Mouse (Mus musculus) brain, adult 10 weeks (tissue): ENCODE results near the gene Zfp553. TPM values are rescaled to one million over a fixed set of nuclear protein-coding genes. Genes with fewer than 3 reads are reported as not detected.

ENCODE experiments used
- polyA plus RNA-seq: library from polyadenylated mRNA; stranded (reverse); fragments of 350-450 nt; fragmentation: Illumina TruSeq; extraction: RNeasy Lipid Tissue Mini Kit (QIAGEN cat#74804); gene quantifications from one replicate; pipeline ENCODE4 v1.2.3, GENCODE M21; 2015; ENCODE audit warnings: low read depth, low replicate concordance

The Zfp553 gene
- 14.3 TPM for polyA plus RNA-seq

GRCm38 (mm10) chr7:127232622-127233367 is at the start of gene Zfp553, which contains the start of gene Sept1:
TSS of gene Zfp553 (plus strand) at chr7:127233061.
TSS of gene Sept1 (minus strand) at chr7:127233130.

DNA sequence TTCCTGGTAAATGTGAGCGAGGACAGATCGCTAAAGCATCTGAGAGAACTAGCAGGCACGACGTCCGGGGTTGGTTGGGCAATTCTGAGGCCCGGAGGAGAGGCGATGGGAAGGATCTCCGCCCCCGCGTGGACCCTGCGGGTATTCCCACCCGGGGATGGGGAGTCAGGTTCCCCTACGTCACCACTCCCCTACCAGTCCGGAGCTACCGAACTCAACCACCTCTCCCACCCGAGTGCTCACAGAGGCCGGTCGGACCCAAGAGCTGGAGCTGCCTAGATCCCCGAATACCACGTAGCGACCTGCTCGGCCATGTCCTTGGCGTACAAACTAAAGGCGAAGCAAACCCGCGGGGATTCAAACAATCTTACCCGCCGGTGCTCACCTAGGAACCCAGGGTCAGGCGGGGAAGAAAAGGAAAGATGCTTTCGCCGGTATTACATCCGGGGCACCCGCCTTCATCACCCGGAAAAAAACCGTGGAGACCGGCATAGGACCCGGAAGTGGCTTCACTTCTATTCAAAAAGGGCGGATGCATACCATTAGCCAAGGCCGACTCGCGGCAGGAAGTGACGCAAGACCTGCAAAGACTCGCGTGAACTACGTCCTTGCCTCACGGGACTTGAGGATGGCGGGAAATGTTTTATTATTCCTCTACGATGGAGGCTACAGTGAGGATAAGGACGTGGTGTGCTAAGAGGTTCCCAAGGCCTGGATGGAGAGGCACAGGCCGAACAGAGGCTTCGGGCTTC is 37.1 kb upstream of the Zfp553 start, which contains the start of gene Cd2bp2:
TSS of gene Cd2bp2 (minus strand) at position 507 of the 752 bp plus-strand sequence.

GRCm38 (mm10) chr7:127208295-127208552 is 24.6 kb upstream of the Zfp553 start, which contains the start of gene Tbc1d10b:
TSS of gene Tbc1d10b (minus strand) at chr7:127208468.

GRCm38 (mm10) chr7:127208553-127209438 is 24.1 kb upstream of the Zfp553 start, which contains the start of gene Mylpf:
TSS of gene Mylpf (plus strand) at chr7:127208890.

GRCm38 (mm10) chr7:127243870-127244657 is 11.2 kb downstream of the Zfp553 start, which contains the start of gene Zfp771:
TSS of gene Zfp771 (plus strand) at chr7:127244274.

GRCm38 (mm10) chr7:127260309-127261111 is 27.6 kb downstream of the Zfp553 start, which contains the start of gene Dctpp1:
TSS of gene Dctpp1 (minus strand) at chr7:127260709.

DNA sequence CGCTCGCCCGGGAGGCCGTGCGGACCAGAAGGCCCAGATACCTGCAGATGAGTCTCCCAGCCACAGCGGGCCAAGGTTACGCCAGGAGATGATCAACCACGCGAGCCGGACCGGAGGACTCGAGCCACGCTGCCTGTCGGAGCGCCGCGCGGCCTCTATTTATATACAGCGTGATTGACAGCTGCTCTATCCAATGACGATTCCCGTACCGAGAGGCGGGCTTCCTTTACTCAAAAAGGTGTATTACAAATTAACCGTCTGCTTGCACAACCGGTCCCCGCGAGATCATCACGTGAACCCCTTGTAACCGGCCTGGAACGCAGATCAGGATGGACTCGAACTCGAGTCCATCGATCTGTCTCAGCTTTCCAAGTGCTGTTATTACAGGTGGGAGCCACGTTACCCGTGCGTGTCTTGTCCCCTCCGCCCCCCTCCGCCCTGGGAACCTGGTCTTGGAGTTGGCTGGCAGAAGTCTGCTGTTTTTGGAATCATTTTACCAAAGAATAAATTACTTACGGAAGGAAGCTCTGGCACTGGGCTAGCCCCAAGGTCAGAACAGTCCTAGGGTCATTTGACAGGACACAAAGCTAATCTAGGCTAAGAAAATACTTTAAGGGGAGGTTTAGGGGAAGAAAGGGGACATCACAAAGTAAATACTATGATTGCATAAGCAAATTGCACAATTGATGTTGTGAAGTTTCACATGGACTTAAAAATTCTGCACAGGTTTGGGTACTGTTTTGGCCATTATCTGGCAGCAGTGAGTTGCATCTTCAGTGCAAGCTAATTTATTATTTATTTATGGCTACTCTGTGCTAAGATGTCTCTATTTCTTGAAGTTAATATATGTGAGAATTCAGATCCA is 41.3 kb downstream of the Zfp553 start, which contains the start of gene Sephs2:
TSS of gene Sephs2 (minus strand) at position 131 of the 865 bp plus-strand sequence.

Other genes starting within 250 kb of the Zfp553 start
- gene Mvp, start 218.4 kb upstream of the Zfp553 start, polyA plus RNA-seq, result 4.3 TPM
- not detected for gene Pagr1b, start 216.6 kb upstream of the Zfp553 start, polyA plus RNA-seq
- gene Pagr1a, start 215.7 kb upstream of the Zfp553 start, polyA plus RNA-seq, result 21.8 TPM
- gene Gm42742, start 212.0 kb upstream of the Zfp553 start, polyA plus RNA-seq, result 57.4 TPM
- gene Prrt2, start 211.8 kb upstream of the Zfp553 start, polyA plus RNA-seq, result 205 TPM
- 137 TPM for gene Maz, start 206.0 kb upstream of the Zfp553 start, polyA plus RNA-seq
- 8.7 TPM for gene Kif22, start 190.6 kb upstream of the Zfp553 start, polyA plus RNA-seq
- not detected for gene Zg16, start 145.7 kb upstream of the Zfp553 start, polyA plus RNA-seq
- gene AI467606, start 141.7 kb upstream of the Zfp553 start, polyA plus RNA-seq, result 2.3 TPM
- 0.36 TPM for gene Qprt, start 110.8 kb upstream of the Zfp553 start, polyA plus RNA-seq
- 0.21 TPM for gene Spn, start 95.2 kb upstream of the Zfp553 start, polyA plus RNA-seq
- gene Cd2bp2, start 37.0 kb upstream of the Zfp553 start, polyA plus RNA-seq, result 74.5 TPM
- gene Tbc1d10b, start 24.6 kb upstream of the Zfp553 start, polyA plus RNA-seq, result 53.6 TPM
- gene Mylpf, start 24.2 kb upstream of the Zfp553 start, polyA plus RNA-seq, result 5.3 TPM
- 6.4 TPM for gene Sept1, start 69 bp downstream of the Zfp553 start, polyA plus RNA-seq
- 23.6 TPM for gene Zfp771, start 11.2 kb downstream of the Zfp553 start, polyA plus RNA-seq
- gene Dctpp1, start 27.6 kb downstream of the Zfp553 start, polyA plus RNA-seq, result 44.7 TPM
- 35.9 TPM for gene Sephs2, start 41.0 kb downstream of the Zfp553 start, polyA plus RNA-seq
- gene Itgal, start 63.2 kb downstream of the Zfp553 start, polyA plus RNA-seq, result 0.46 TPM
- 11.7 TPM for gene Zfp768, start 112.5 kb downstream of the Zfp553 start, polyA plus RNA-seq
- 5.3 TPM for gene Zfp747, start 143.0 kb downstream of the Zfp553 start, polyA plus RNA-seq
- gene 9130019O22Rik, start 154.1 kb downstream of the Zfp553 start, polyA plus RNA-seq, result 2.3 TPM
- 5.9 TPM for gene E430018J23Rik, start 160.6 kb downstream of the Zfp553 start, polyA plus RNA-seq
- 5.1 TPM for gene Zfp764, start 173.8 kb downstream of the Zfp553 start, polyA plus RNA-seq
- gene Zfp688, start 189.0 kb downstream of the Zfp553 start, polyA plus RNA-seq, result 20.0 TPM
- 4.0 TPM for gene Zfp689, start 216.1 kb downstream of the Zfp553 start, polyA plus RNA-seq
- 26.1 TPM for gene Prr14, start 226.6 kb downstream of the Zfp553 start, polyA plus RNA-seq
- gene Fbrs, start 246.1 kb downstream of the Zfp553 start, polyA plus RNA-seq, result 44.8 TPM